Mouse (Mus musculus): ENCODE measurements at regions not wholly inside any gene's neighbourhood (a gene's known extent, or its start where the extent isn't known, plus 50 kb on each side); places are given as distances from the start of the nearest gene placed in this dataset.

GRCm38 (mm10) chr6:93260827-93261226 is 317.5 kb upstream of the Adamts9 start:
- in situ Hi-C loops (cut with MboI, MseI), result no loop called here

DNA sequence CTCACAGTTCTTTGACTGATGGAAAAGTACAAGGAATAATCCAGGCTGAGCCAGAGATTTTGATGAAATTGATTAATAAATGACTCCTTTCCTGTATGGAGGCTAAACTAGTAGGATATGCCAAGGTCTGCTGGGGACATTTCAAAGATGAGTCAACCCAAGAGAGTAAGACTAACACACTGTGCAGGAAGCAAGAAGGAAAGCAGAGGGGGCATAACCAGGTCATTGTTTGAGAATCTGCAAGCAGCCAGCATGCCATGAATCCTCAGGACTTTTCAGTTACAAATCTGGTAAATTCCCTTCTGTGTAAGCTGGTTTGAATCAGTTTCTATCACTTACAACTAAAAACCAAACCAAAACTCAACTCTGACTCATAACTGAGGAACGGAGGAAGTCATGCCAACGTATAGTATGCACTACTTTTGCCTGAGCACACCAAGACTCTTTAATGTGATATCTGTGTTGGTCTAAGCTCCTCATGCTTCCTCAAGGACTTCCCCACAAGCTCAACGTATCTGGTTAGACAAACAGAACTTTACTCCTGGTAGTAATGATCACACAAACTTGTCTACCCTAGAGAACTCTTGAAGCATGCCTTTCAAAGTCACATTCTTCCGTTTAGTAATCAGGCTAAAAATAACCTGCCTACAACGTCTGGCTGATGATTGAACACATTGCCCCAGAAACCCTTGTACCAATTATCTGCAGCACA is 314.0 kb upstream of the Adamts9 start:
- in situ Hi-C loops (cut with MboI, MseI), result no loop called here

DNA sequence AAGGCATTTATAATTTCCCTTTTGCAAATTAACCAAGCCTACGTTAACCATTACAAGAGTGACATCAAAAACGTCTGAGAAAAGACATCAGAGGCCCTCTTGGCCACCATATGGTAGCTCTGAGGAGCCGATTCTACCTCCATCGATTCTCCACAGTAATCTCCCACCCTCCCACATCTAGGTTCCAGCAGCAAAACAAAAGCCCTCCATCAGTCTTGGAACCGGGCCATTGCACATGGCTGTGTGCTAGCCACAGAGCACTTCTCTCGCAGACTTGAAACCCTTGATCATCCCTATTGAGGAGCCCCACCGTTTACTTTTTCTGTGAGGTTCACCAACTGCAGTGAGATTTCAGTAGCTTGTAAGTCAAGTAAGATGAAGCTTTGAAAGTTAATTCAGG is 310.5 kb upstream of the Adamts9 start:
- in situ Hi-C loops (cut with MboI, MseI), result no loop called here

GRCm38 (mm10) chr6:93248973-93249372 is 305.7 kb upstream of the Adamts9 start:
- in situ Hi-C loops (cut with MboI, MseI), result no loop called here

GRCm38 (mm10) chr6:93246498-93247242 is 303.4 kb upstream of the Adamts9 start:
- in situ Hi-C loops (cut with MboI, MseI), result no loop called here

GRCm38 (mm10) chr6:93235550-93235949 is 292.3 kb upstream of the Adamts9 start:
- in situ Hi-C loops (cut with MboI, MseI), result no loop called here

- in situ Hi-C loops (cut with MboI, MseI), result no loop called here
Measured at GRCm38 (mm10) chr6:93232636-93233035, 289.3 kb upstream of the Adamts9 start.

GRCm38 (mm10) chr6:93230450-93230849 is 287.2 kb upstream of the Adamts9 start:
- in situ Hi-C loops (cut with MboI, MseI), result no loop called here

- in situ Hi-C loops (cut with MboI, MseI), result no loop called here
Measured at GRCm38 (mm10) chr6:93229320-93229719, 286.0 kb upstream of the Adamts9 start.

- in situ Hi-C loops (cut with MboI, MseI), result no loop called here
Measured at GRCm38 (mm10) chr6:93223610-93224550, 280.6 kb upstream of the Adamts9 start.

DNA sequence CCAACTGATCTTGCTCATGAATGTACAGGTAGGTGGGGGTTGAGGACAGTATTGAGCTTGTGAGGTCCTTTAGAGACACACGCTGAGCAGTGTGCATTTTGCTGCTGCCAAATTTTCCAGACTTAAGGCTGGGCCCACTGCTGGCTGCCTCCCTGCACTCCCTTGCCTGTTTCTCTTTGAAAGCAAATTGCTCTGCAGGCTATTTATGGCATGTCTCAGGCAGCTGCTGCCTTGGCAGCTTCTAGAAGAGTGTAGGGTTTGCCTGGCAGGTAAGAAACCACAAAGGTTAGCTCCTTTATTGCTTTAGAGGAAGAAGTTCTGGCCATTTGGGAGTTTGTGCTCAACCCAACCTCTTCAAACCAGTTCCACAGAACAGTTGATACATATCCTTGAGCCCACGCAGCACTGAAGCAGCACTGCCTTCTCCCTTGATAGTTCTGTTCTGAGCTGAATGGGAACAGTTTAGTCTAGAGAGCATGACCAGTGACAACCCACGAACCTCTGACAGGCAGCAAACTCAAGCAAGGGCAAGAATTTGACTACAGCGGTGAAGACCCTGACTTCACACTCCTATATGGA is 274.8 kb upstream of the Adamts9 start:
- in situ Hi-C loops (cut with MboI, MseI), result no loop called here

DNA sequence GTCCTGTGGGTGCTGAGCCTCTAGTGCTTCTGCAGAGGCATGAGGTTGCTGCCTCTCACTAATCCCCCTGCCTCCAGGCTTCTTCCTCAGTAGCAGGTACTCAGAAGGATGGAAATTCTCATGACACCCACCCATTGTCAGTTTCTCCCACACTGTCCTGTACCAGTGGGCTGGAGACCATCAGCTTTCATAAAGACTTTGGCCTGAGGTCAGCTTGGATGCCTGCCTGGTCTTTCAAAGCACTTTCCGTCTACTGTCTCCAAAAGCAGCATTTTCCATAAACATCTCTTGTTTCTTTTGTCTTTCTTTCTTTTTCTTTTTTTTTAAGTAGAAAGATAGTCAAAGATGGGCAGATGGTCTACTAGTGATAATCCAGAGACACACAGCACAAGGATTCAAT is 257.6 kb upstream of the Adamts9 start:
- in situ Hi-C loops (cut with MboI, MseI), result no loop called here

- in situ Hi-C loops (cut with MboI, MseI), result no loop called here
Measured at GRCm38 (mm10) chr6:93194741-93195140, 251.4 kb upstream of the Adamts9 start.

- in situ Hi-C loops (cut with MboI, MseI), result no loop called here
Measured at GRCm38 (mm10) chr6:93192980-93193379, 249.7 kb upstream of the Adamts9 start.

- in situ Hi-C loops (cut with MboI, MseI), result no loop called here
Measured at GRCm38 (mm10) chr6:93190986-93191385, 247.7 kb upstream of the Adamts9 start.

- in situ Hi-C loops (cut with MboI, MseI), result no loop called here
Measured at GRCm38 (mm10) chr6:93168526-93168925, 225.2 kb upstream of the Adamts9 start.

DNA sequence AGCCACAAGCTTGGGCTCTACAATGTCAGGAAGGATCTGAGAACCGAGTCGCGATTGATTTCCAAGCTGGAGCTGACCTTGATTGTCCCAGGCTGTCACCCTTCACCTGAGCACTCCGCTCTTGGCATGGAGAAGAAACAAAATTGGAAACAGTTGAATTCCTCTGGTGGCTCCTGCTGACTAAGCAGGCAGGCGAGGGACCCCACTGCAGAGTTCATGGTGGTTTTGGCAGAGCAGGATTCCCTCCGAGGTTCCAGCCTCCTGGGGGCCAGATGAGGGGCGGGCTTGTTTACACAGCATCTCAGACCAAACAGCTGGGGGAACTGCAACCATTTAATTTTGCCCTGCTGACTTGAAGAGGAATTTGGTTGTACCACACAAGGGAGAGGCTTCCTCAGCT is 224.0 kb upstream of the Adamts9 start:
- in situ Hi-C loops (cut with MboI, MseI), result no loop called here

- in situ Hi-C loops (cut with MboI, MseI), result no loop called here
Measured at GRCm38 (mm10) chr6:93165942-93166341, 222.7 kb upstream of the Adamts9 start.

GRCm38 (mm10) chr6:93152431-93153208 is 209.3 kb upstream of the Adamts9 start:
- in situ Hi-C loops (cut with MboI, MseI), result no loop called here

GRCm38 (mm10) chr6:93150531-93150930 is 207.2 kb upstream of the Adamts9 start:
- in situ Hi-C loops (cut with MboI, MseI), result no loop called here

DNA sequence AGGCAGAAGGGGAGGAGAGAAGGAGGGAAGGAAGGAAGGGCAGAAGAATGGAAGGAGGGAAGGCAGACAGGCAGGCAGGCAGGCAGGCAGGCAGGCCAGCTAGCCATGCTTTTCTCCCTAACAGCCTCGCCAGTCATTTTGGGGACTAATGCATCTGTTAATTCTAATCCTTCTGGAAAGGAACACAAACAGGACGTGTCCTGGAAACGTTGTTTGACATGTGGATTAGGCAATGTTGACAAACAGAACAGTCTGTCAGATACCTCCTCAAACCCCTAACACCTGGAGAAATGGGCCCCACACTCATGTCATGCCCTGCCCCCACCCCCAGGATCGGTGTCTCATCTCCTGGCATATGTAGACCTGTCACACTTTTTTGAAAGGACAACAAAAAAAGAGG is 206.7 kb upstream of the Adamts9 start:
- in situ Hi-C loops (cut with MboI, MseI), result no loop called here

All from T-helper 17 cell (primary cell).